ENCODE assay signal across 9 mouse cellular contexts in genomic region chr9:123525095-123525494, GRCm38 (mm10). TPM values are rescaled to one million over a fixed set of nuclear protein-coding genes. Genes with fewer than 3 reads are reported as not detected.
DNase-seq lines count a peak whose midpoint lies in the region; ATAC-seq and TF ChIP-seq lines count a peak whose summit lies in the region.
"Had no signal": no experiment of that assay in that cellular context is flagged by ENCODE, and none has a peak within 500 bp of the region (broad histone marks: within the 10 kb centered on the region; RNA-seq: fewer than 3 reads in every experiment).

No protein-coding gene starts in this region.

- DNase-seq in intestine, embryonic 14.5 days (ENCODE audit: low spot score): peak; percentile 74
- peak; percentile 80 for DNase-seq in c-Kit-positive CD71-positive TER-119-positive erythroid progenitor cells, embryonic 14.5 days (ENCODE audit: low spot score)
- DNase-seq in heart, postnatal 0 days (ENCODE audit: low spot score): peak; percentile 70
- peak; percentile 36 for DNase-seq in lung, adult 2 months
- DNase-seq in right cerebral cortex, postnatal 10 days (ENCODE audit: low spot score in 2 of 2): peak; percentile 56 to 79
- no peak for DNase-seq in Muller cell, postnatal 12 days (ENCODE audit: inconsistent ontology term)

- no peak for TF ChIP-seq POLR2A in lung, adult 2 months (IDR thresholded peaks at IDR 0.05; ENCODE audit: borderline replicate concordance, extremely low read depth, low read depth, low read length)

- H3K27ac ChIP-seq in intestine, embryonic 14.5 days (ENCODE audit: low read depth): no peak overlapping the region
- H3K27ac ChIP-seq in intestine, embryonic 16.5 days (ENCODE audit: low read length): no peak overlapping the region
- no peak overlapping the region for H3K27ac ChIP-seq in heart, postnatal 0 days (ENCODE audit: low read depth)
- H3K27ac ChIP-seq: limb, embryonic 13.5 days had no signal

- no peak for ATAC-seq in intestine, embryonic 14.5 days (replicated peaks; ENCODE audit: low FRiP score, low TSS enrichment, low read depth)
- no peak for ATAC-seq in intestine, embryonic 16.5 days
- no peak for ATAC-seq in heart, postnatal 0 days (ENCODE audit: insufficient read depth, low read depth)

- 0% methylated on average over 1 of the region's 1 CpGs for WGBS in intestine, embryonic 14.5 days
- 2% methylated on average over 1 of the region's 1 CpGs for WGBS in intestine, embryonic 16.5 days
- WGBS in heart, postnatal 0 days: 0% methylated on average over 1 of the region's 1 CpGs
- WGBS in lung, adult 2 months: 3% methylated on average over 1 of the region's 1 CpGs

- H3K9me3 ChIP-seq in intestine, embryonic 14.5 days (ENCODE audit: control insufficient read depth, low read length): no peaks in the 10 kb centered on the region
- H3K9me3 ChIP-seq in intestine, embryonic 16.5 days (ENCODE audit: control insufficient read depth, low read length): no peaks in the 10 kb centered on the region
- H3K9me3 ChIP-seq in E14TG2a.4 (ENCODE audit: low read length): no peaks in the 10 kb centered on the region
- no peaks in the 10 kb centered on the region for H3K9me3 ChIP-seq in heart, postnatal 0 days (replicated peaks; ENCODE audit: control insufficient read depth, low read length)
- H3K9me3 ChIP-seq: limb, embryonic 13.5 days had no signal

- no peaks in the 10 kb centered on the region for H3K27me3 ChIP-seq in intestine, embryonic 14.5 days (replicated peaks; ENCODE audit: control insufficient read depth, insufficient read depth, low read length)
- no peaks in the 10 kb centered on the region for H3K27me3 ChIP-seq in intestine, embryonic 16.5 days (replicated peaks; ENCODE audit: control insufficient read depth, insufficient read depth, low read length)
- H3K27me3 ChIP-seq in E14TG2a.4 (ENCODE audit: insufficient read depth, low read length): no peaks in the 10 kb centered on the region
- H3K27me3 ChIP-seq in heart, postnatal 0 days (ENCODE audit: control insufficient read depth, insufficient read depth, low read length): no peaks in the 10 kb centered on the region
- H3K27me3 ChIP-seq: limb, embryonic 13.5 days had no signal

- peak; percentile 89 for TF ChIP-seq CTCF in E14TG2a.4 (conservative IDR thresholded peaks at IDR 0.05; ENCODE audit: low read length)
- peak; percentile 78 for TF ChIP-seq CTCF in heart, postnatal 0 days (IDR thresholded peaks at IDR 0.05; ENCODE audit: low read depth)
- peak; percentile 29; the same call in 1 of the 2 replicates for TF ChIP-seq CTCF in lung, adult 2 months (IDR thresholded peaks at IDR 0.05; ENCODE audit: insufficient read depth, low read length)

- no peak overlapping the region for H3K4me2 ChIP-seq in intestine, embryonic 14.5 days (ENCODE audit: low read length)
- H3K4me2 ChIP-seq in intestine, embryonic 16.5 days (ENCODE audit: low read depth, low read length): no peak overlapping the region
- H3K4me2 ChIP-seq in heart, postnatal 0 days (ENCODE audit: low read depth, low read length): no peak overlapping the region
- H3K4me2 ChIP-seq: limb, embryonic 13.5 days had no signal

- no peak for TF ChIP-seq EP300 in heart, postnatal 0 days (IDR thresholded peaks at IDR 0.05; ENCODE audit: low read depth)

- H3K9ac ChIP-seq in intestine, embryonic 14.5 days (ENCODE audit: low read length): no peak overlapping the region
- H3K9ac ChIP-seq in intestine, embryonic 16.5 days (ENCODE audit: low read depth, low read length): no peak overlapping the region
- H3K9ac ChIP-seq in heart, postnatal 0 days (replicated peaks; ENCODE audit: low read depth, low read length): no peak overlapping the region
- H3K9ac ChIP-seq: limb, embryonic 13.5 days had no signal

- peaks cover 12% of the 10 kb centered on the region for H3K4me1 ChIP-seq in intestine, embryonic 14.5 days (replicated peaks; ENCODE audit: control insufficient read depth, insufficient read depth, low read length)
- peaks cover 6% of the 10 kb centered on the region; the same call in 1 of the 2 replicates for H3K4me1 ChIP-seq in intestine, embryonic 16.5 days (ENCODE audit: control insufficient read depth, insufficient read depth, low read length)
- peaks cover 13% of the 10 kb centered on the region for H3K4me1 ChIP-seq in E14TG2a.4 (replicated peaks; ENCODE audit: low read depth, low read length)
- peaks cover 6% of the 10 kb centered on the region for H3K4me1 ChIP-seq in heart, postnatal 0 days (ENCODE audit: control insufficient read depth, insufficient read depth)
- H3K4me1 ChIP-seq in lung, adult 2 months (ENCODE audit: control insufficient read depth, insufficient read depth, low read length): no peaks in the 10 kb centered on the region; the same call in 1 of the 2 replicates

- H3K36me3 ChIP-seq in intestine, embryonic 14.5 days (ENCODE audit: control insufficient read depth, insufficient read depth, low read length): peaks cover 7% of the 10 kb centered on the region
- no peaks in the 10 kb centered on the region for H3K36me3 ChIP-seq in intestine, embryonic 16.5 days (ENCODE audit: control insufficient read depth, insufficient read depth, low read length)
- H3K36me3 ChIP-seq in E14TG2a.4 (ENCODE audit: insufficient read depth, low read length): no peaks in the 10 kb centered on the region
- H3K36me3 ChIP-seq in heart, postnatal 0 days (replicated peaks; ENCODE audit: control insufficient read depth, insufficient read depth, low read length): peaks cover 10% of the 10 kb centered on the region

- H3K4me3 ChIP-seq in intestine, embryonic 14.5 days (ENCODE audit: low read depth, low read length): no peak overlapping the region
- no peak overlapping the region for H3K4me3 ChIP-seq in intestine, embryonic 16.5 days (ENCODE audit: low read length)
- H3K4me3 ChIP-seq in E14TG2a.4 (replicated peaks; ENCODE audit: low read length): no peak overlapping the region
- no peak overlapping the region for H3K4me3 ChIP-seq in heart, postnatal 0 days (ENCODE audit: low read depth, low read length)
- H3K4me3 ChIP-seq in lung, adult 2 months (replicated peaks; ENCODE audit: extremely low read depth, low read depth, low read length): no peak overlapping the region
- H3K4me3 ChIP-seq: limb, embryonic 13.5 days had no signal

RNA-seq across cellular contexts. Expression of gene Sacm1l, which starts 4.5 kb away (rescaled TPM):
- 51.0 and 55.8 TPM in 2 replicates for polyA plus RNA-seq in intestine, embryonic 14.5 days (2014; fragmentation: Nextera tagmentation; extraction: Ambion mirVana)
- 74.4 and 87.4 TPM in 2 replicates for polyA plus RNA-seq in intestine, embryonic 16.5 days (2015; fragmentation: Nextera tagmentation; extraction: Ambion mirVana)
- total RNA-seq in heart, postnatal 0 days (2014; rRNA removed; ENCODE audit: low replicate concordance): 29.9 and 32.9 TPM in 2 replicates
- polyA plus RNA-seq in heart, postnatal 0 days (2015; fragmentation: Nextera tagmentation; extraction: Ambion mirVana): 36.4 and 38.9 TPM in 2 replicates
- polyA plus RNA-seq in lung, adult 2 months (2012; rRNA removed): 5.6 and 9.8 TPM in 2 replicates

RNA-seq across cellular contexts. Expression of gene Limd1, which starts 46.6 kb away (rescaled TPM):
- polyA plus RNA-seq in intestine, embryonic 14.5 days (2014; fragmentation: Nextera tagmentation; extraction: Ambion mirVana): 62.1 and 67.1 TPM in 2 replicates
- polyA plus RNA-seq in intestine, embryonic 16.5 days (2015; fragmentation: Nextera tagmentation; extraction: Ambion mirVana): 51.5 and 55.7 TPM in 2 replicates
- total RNA-seq in heart, postnatal 0 days (2014; rRNA removed; ENCODE audit: low replicate concordance): 128 and 143 TPM in 2 replicates
- 40.2 and 42.4 TPM in 2 replicates for polyA plus RNA-seq in heart, postnatal 0 days (2015; fragmentation: Nextera tagmentation; extraction: Ambion mirVana)
- polyA plus RNA-seq in lung, adult 2 months (2012; rRNA removed): 42.0 and 73.5 TPM in 2 replicates

Comparison
In these comparisons a context has a peak if more than half of its experiments do, and no peak if none do; other contexts are left out.
1. CTCF ChIP-seq: peak in every context shown above with its lines; median percentile 89 in E14TG2a.4; 78 in heart, postnatal 0 days; 29 in lung, adult 2 months.